Mouse (Mus musculus): Measurements from ENCODE around the gene Hoxd9.

DNA sequence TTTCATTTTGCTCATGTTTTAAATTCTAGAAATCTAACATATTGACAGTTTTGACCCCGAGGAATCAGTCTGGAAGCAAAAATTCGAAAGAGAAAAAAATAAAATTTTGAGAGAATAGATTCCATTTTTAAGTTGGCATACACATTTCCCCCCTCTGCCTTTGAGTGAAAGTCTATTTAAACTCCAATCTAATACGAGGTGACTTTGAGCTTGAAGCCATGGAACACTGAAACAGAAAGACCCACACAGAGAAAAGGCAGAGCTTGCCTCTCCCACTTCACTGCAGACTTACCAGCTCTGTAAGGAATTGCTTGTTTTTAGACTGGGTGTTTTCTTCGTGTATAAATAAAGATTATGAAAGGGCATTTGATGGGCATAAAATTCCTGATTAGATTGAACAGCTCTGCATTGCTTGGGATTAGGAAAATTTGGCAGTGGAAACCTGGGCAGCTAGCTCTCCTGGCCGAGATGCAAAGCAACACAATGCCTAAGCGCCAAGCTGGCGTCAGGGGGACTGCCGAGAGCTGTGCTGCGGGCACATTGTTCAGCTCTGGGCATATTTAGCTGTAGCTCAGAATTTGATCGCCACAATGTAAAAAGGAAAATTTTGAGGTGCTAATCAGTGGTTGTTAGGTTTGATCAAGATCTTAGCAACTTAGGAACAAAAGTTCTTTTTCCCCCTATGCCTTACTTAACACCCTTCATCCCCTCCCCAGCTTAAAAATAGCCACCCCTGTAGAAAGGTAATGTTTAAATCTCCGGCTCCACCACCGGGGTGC, 8.5 kb upstream of the Hoxd9 start:
- no peak for TF ChIP-seq CTCF (IDR thresholded peaks at IDR 0.05; ENCODE audit: low read depth)
- no peak for TF ChIP-seq EP300 (IDR thresholded peaks at IDR 0.05; ENCODE audit: low read depth)

Measured in heart, postnatal 0 days (tissue).